Mouse (Mus musculus) right cerebral cortex, postnatal 4 days (tissue): ENCODE measurements around the gene Pcbp1.
"Not testable (repeated sequence)": the region's sequence is repeated elsewhere in the genome, so short reads cannot be mapped to it uniquely, and the experiment has no call there.

Experiments
- DNase-seq: peaks from one replicate; pipeline ENCODE4 v3.0.0-alpha.2; 2022

Gene Pcbp1

GRCm38 (mm10) chr6:86526032-86526960, at the start of gene Pcbp1:
TSS of gene Pcbp1 (minus strand) at chr6:86526321.
- DNase-seq = peak; percentile 100

- no peak for DNase-seq
These were observed 48.4 kb upstream of the Pcbp1 start for GRCm38 (mm10) chr6:86574495-86574894.

GRCm38 (mm10) chr6:86570830-86571229, 44.7 kb upstream of the Pcbp1 start:
- no peak for DNase-seq

GRCm38 (mm10) chr6:86569461-86569820, 43.3 kb upstream of the Pcbp1 start:
- no peak for DNase-seq

- no peak for DNase-seq
These were observed 42.8 kb upstream of the Pcbp1 start for GRCm38 (mm10) chr6:86568816-86569460.

- no peak for DNase-seq
These were observed 39.7 kb upstream of the Pcbp1 start for GRCm38 (mm10) chr6:86565782-86566181.

GRCm38 (mm10) chr6:86557182-86557581, 31.1 kb upstream of the Pcbp1 start:
- DNase-seq = not testable (repeated sequence)

- no peak for DNase-seq
These were observed 30.4 kb upstream of the Pcbp1 start for GRCm38 (mm10) chr6:86556345-86557058.

- DNase-seq = no peak
These were observed 24.5 kb upstream of the Pcbp1 start for GRCm38 (mm10) chr6:86550587-86550986.

GRCm38 (mm10) chr6:86547880-86548367, 21.8 kb upstream of the Pcbp1 start:
- no peak for DNase-seq

GRCm38 (mm10) chr6:86547228-86547755, 21.2 kb upstream of the Pcbp1 start:
- DNase-seq = no peak

- DNase-seq = peak; percentile 7
These were observed 19.1 kb upstream of the Pcbp1 start for GRCm38 (mm10) chr6:86545236-86545635.

- DNase-seq = no peak
These were observed 17.7 kb upstream of the Pcbp1 start for GRCm38 (mm10) chr6:86543869-86544268.

GRCm38 (mm10) chr6:86543060-86543459, 16.9 kb upstream of the Pcbp1 start:
- DNase-seq = no peak

GRCm38 (mm10) chr6:86541650-86542049, 15.5 kb upstream of the Pcbp1 start:
- no peak for DNase-seq

- DNase-seq = no peak
These were observed 2.3 kb upstream of the Pcbp1 start for GRCm38 (mm10) chr6:86528451-86528785.

GRCm38 (mm10) chr6:86527766-86528450, 1.8 kb upstream of the Pcbp1 start:
- DNase-seq = no peak

GRCm38 (mm10) chr6:86526961-86527740, 1.0 kb upstream of the Pcbp1 start:
- peak; percentile 77 for DNase-seq

- DNase-seq = no peak
These were observed 482 bp downstream of the Pcbp1 start for GRCm38 (mm10) chr6:86525646-86526031.

- DNase-seq = peak; percentile 44
These were observed 1.1 kb downstream of the Pcbp1 start for GRCm38 (mm10) chr6:86524879-86525645.
